Mouse (Mus musculus) erythroblast, embryonic 14.5 days (primary cell): ENCODE data around the gene Hnrnpa3. TPM values are rescaled to one million over a fixed set of nuclear protein-coding genes. Genes with fewer than 3 reads are reported as not detected.
"Not testable (repeated sequence)": the region's sequence is repeated elsewhere in the genome, so short reads cannot be mapped to it uniquely, and the experiment has no call there.

Experiments
- H3K27me3 ChIP-seq: 2 replicates; pipeline ENCODE4 v1.6.1; 2012; ENCODE audit warnings: inconsistent platforms; ENCODE audit not compliant: control insufficient read depth
- H3K36me3 ChIP-seq: 2 replicates; pipeline ENCODE4 v1.6.1; 2012; ENCODE audit warnings: mild to moderate bottlenecking, inconsistent platforms; ENCODE audit not compliant: control insufficient read depth
- H3K4me1 ChIP-seq: 2 replicates; pipeline ENCODE4 v1.6.1; 2012; ENCODE audit warnings: inconsistent platforms; ENCODE audit not compliant: control insufficient read depth
- H3K4me3 ChIP-seq: replicated peaks from 2 replicates; pipeline ENCODE3; 2012; ENCODE audit warnings: moderate library complexity, mild to moderate bottlenecking, inconsistent platforms
- H3K9me3 ChIP-seq: 2 replicates; pipeline ENCODE4 v1.6.1; 2012; ENCODE audit warnings: low read length, inconsistent platforms, mixed read lengths; ENCODE audit not compliant: control insufficient read depth
- GATA1 ChIP-seq: IDR thresholded peaks from 2 replicates; pipeline ENCODE4 v1.6.1; 2012; ENCODE audit warnings: low read length, inconsistent platforms, mixed read lengths
- TAL1 ChIP-seq: IDR thresholded peaks from 3 replicates; pipeline ENCODE4 v1.6.1; 2012; ENCODE audit warnings: low read length, inconsistent platforms, mixed read lengths
- polyA plus RNA-seq: library from polyadenylated mRNA; stranded (reverse); fragments of >175 nt; gene quantifications from 2 replicates; pipeline ENCODE4 v1.2.3, GENCODE M21; 2012

The Hnrnpa3 gene
- polyA plus RNA-seq, 1 experiment = 16.1 TPM

DNA sequence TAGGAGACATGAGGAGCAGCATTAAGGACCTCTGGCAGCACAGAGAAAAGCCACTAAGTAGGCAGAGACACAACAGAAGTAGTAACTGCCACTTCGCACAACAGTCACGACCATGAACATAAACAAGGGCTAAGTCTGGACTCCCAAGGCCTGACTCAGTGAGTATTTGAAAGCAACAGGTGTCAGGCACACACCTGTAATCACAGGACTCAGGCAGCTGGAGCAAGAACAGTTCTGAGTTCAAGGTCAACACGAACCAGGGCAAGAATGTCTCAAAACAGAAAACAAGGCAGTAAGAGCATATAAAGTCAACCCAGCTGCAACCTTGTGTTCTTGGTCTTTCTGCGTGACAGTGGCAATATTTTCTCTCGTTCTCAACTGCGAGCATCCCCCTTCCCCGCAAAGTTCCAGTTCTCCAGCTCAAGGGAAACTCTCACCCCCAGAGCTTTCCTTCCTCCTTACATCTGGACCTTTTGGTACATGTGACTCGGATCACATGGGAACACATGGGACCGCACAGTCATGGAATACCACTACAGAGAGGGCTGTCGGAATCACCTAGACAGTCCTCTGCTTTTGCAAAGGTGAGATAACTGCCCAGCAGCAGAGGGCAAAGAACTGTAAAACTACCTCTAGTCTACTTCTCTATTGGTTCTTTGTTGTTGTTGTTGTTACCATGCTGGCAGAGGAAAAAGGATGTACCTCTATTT, 28.1 kb downstream of the Hnrnpa3 start:
- peaks cover 56% of the 10 kb centered on the region for H3K4me1 ChIP-seq
- H3K36me3 ChIP-seq = peaks cover 84% of the 10 kb centered on the region
- no peak overlapping the region for H3K4me3 ChIP-seq
- no peaks in the 10 kb centered on the region for H3K9me3 ChIP-seq
- no peak for TF ChIP-seq GATA1
- TF ChIP-seq TAL1 = no peak
- H3K27me3 ChIP-seq = no peaks in the 10 kb centered on the region

DNA sequence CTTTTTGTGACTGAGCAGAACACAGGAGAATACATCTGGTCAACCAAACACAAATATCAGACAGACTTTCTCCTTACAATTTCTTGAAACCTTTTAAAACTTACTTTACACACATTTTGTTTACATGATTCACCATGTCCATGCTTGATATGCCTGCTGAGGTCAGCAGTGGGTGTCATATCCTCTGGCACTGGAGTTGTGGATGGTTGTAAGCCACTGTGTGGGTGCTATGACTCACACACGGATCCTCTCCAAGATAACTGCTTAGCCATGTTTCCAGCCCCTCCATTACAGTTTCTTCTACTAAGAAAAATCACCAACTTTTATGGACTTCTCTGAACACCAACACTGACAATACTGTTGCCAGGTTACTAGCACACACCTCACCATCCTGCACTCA, 29.8 kb downstream of the Hnrnpa3 start:
- Histone ChIP-seq H3K4me3 (no peak overlapping the region), H3K4me1 (peaks cover 63% of the 10 kb centered on the region), H3K27me3 (no peaks in the 10 kb centered on the region), H3K36me3 (peaks cover 91% of the 10 kb centered on the region), H3K9me3 (no peaks in the 10 kb centered on the region)
- no peak for TF ChIP-seq TAL1
- TF ChIP-seq GATA1 = no peak

GRCm38 (mm10) chr2:75689482-75690158, 30.6 kb downstream of the Hnrnpa3 start:
- no peak overlapping the region for H3K4me3 ChIP-seq

DNA sequence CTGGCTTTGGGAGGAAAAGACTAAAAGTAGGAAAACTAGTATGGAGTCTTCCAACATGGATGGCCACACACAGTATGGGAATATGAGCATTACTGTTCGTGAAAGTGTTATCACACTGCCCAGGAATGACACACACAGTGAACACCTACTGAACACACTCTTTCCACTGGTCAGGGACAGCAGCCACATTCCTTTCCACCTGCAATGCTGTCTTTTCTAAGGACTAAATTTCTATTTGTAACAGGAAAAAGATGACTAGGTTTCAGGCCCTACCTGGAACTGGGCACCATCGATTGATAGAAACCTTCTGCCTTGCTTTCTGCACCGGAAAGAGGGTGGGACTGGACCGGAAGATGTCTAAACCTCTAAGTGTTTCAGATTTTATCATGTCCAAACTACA, 31.6 kb downstream of the Hnrnpa3 start:
- no peaks in the 10 kb centered on the region for H3K9me3 ChIP-seq
- H3K4me1 ChIP-seq = peaks cover 59% of the 10 kb centered on the region
- TF ChIP-seq GATA1 (no peak), TAL1 (no peak)
- H3K36me3 ChIP-seq = peaks cover 94% of the 10 kb centered on the region
- H3K27me3 ChIP-seq = no peaks in the 10 kb centered on the region
- H3K4me3 ChIP-seq = no peak overlapping the region

More at GRCm38 (mm10) chr2:75689482-75690158, 30.6 kb downstream of the Hnrnpa3 start:
- Histone ChIP-seq H3K36me3 (peaks cover 90% of the 10 kb centered on the region), H3K27me3 (no peaks in the 10 kb centered on the region), H3K9me3 (no peaks in the 10 kb centered on the region), H3K4me1 (peaks cover 58% of the 10 kb centered on the region)
- no peak for TF ChIP-seq GATA1
- no peak for TF ChIP-seq TAL1

GRCm38 (mm10) chr2:75691316-75691715, 32.3 kb downstream of the Hnrnpa3 start:
- peaks cover 94% of the 10 kb centered on the region for H3K36me3 ChIP-seq
- H3K4me3 ChIP-seq = no peak overlapping the region
- peaks cover 60% of the 10 kb centered on the region for H3K4me1 ChIP-seq
- TF ChIP-seq GATA1 (no peak), TAL1 (no peak)
- no peaks in the 10 kb centered on the region for H3K27me3 ChIP-seq
- no peaks in the 10 kb centered on the region for H3K9me3 ChIP-seq

- peaks cover 64% of the 10 kb centered on the region for H3K4me1 ChIP-seq
- TF ChIP-seq TAL1 (no peak), GATA1 (no peak)
- H3K9me3 ChIP-seq = no peaks in the 10 kb centered on the region
- H3K4me3 ChIP-seq = no peak overlapping the region
- peaks cover 96% of the 10 kb centered on the region for H3K36me3 ChIP-seq
- H3K27me3 ChIP-seq = no peaks in the 10 kb centered on the region
These were observed 33.3 kb downstream of the Hnrnpa3 start for GRCm38 (mm10) chr2:75692369-75692768.

GRCm38 (mm10) chr2:75694926-75695325, 35.9 kb downstream of the Hnrnpa3 start:
- H3K4me1 ChIP-seq = peaks cover 69% of the 10 kb centered on the region

DNA sequence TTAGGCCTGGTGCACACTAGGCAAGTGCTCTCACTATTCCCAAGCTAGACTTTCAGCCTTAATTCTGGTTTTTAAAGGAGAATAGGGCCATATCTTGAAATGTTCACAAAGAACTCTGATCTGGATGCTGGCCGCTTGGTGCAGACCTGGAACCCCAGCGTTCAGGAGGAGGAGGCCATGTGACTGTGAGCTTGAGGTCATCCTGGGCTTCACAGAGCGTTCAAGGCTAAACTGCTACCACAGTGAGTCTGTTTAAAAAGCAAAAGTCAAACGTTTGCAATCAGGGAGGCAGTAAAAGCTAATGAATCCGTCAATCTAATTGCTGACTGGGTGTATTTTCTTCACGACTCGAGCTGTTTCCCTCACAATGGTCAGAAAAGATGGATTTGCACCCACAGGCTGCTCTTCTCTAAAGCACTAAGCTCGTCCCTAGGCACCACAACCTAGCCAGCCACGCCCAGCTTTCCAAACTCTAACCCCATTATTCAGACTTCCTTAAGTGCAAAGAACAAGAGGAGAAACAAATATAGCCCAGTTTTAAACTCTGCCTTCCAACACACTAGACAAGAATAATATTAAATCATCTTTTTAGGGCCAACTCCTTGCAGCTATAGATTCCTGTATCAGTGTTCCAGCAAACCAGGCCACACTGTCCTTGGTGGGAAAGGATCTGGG, 36.8 kb downstream of the Hnrnpa3 start:
- TF ChIP-seq TAL1 = no peak
- no peak for TF ChIP-seq GATA1
- H3K4me3 ChIP-seq = no peak overlapping the region
- H3K36me3 ChIP-seq = peaks cover 97% of the 10 kb centered on the region
- H3K4me1 ChIP-seq = peaks cover 72% of the 10 kb centered on the region
- H3K27me3 ChIP-seq = no peaks in the 10 kb centered on the region
- H3K9me3 ChIP-seq = no peaks in the 10 kb centered on the region

More at GRCm38 (mm10) chr2:75694926-75695325, 35.9 kb downstream of the Hnrnpa3 start:
- H3K9me3 ChIP-seq, H3K4me3 ChIP-seq, H3K27me3 ChIP-seq: not testable (repeated sequence)
- peaks cover 95% of the 10 kb centered on the region for H3K36me3 ChIP-seq

DNA sequence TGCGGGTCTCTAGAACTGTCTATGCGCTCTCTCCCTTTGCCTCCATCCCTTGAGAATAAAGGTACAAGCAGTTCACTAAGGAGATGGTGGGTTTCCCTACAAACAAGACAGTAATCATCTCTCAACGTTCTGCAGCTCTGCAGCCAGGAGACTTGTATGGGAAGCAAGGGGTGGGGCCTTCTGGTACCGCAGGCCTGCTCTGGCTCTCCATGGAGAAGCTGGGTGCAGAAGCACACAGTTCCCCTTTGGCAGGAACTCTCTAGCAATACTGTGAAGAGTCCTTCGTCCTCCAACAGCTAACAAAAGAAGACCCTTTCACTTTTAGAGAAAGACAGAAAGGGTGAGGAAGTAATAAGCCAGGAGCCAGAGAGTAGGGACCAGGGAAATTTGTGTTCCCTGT, 37.3 kb downstream of the Hnrnpa3 start:
- Histone ChIP-seq H3K4me3 (no peak overlapping the region), H3K27me3 (no peaks in the 10 kb centered on the region), H3K36me3 (peaks cover 98% of the 10 kb centered on the region), H3K9me3 (no peaks in the 10 kb centered on the region), H3K4me1 (peaks cover 75% of the 10 kb centered on the region)
- TF ChIP-seq TAL1 (no peak), GATA1 (no peak)
